Mouse (Mus musculus): ENCODE results near the gene Olfr1259. TPM values are rescaled to one million over a fixed set of nuclear protein-coding genes. Genes with fewer than 3 reads are reported as not detected.
"Not testable (repeated sequence)": the region's sequence is repeated elsewhere in the genome, so short reads cannot be mapped to it uniquely, and the experiment has no call there.

The Olfr1259 gene
- total RNA-seq (2021), result not detected
- long read RNA-seq, result 0 reads

DNA sequence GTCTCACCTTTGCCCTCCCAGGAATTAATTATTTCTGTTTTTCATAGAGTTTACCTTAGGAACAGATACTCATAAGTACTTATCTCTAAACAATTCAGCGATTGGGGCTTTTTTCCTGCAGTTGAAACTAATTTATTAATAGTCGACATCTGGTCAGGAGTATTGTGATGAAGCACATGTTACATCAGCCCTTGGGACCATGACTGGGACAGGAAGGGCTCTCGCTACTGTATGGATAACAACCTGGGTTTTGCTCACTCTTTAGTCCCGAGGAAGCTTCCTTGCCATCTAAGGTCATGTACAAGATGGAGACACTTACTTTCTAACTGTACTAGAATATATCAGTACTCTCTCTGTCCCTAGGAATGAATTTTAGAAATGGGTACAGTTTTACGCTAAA is at the start of gene Olfr1259:
Olfr1259 (minus strand) TSS at position 101 of the 400 bp plus-strand sequence.
- no peak for DNase-seq (ENCODE audit: low spot score in 2 of 2)

GRCm38 (mm10) chr2:89990921-89991320 is 42.5 kb upstream of the Olfr1259 start, which contains the start of gene Olfr1261:
Olfr1261 (plus strand) TSS chr2:89991221.
- DNase-seq (ENCODE audit: low spot score in 2 of 2), result no peak

GRCm38 (mm10) chr2:89977709-89978108 is 29.2 kb upstream of the Olfr1259 start:
- no peak for DNase-seq (ENCODE audit: low spot score in 2 of 2)

DNA sequence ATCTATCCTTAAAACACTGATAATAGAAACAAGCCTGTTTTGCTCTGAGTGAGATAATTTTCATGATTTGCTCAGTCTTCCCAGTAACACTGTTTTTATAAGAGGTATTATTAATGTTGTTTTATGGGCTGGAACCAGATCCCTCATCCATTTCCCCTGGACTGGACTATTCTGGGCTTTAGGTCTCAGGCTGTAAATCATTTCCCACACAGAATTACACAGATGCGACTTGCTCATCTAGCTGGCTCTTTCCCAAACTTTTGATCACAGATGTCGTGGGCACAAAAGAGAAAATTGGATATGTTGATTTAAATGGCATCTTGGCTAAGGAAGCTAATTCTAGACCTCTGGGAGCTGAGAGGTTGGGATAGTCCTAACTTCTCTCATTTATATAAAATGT is 25.7 kb upstream of the Olfr1259 start, which contains the start of gene Olfr1260:
Olfr1260 (plus strand) TSS at position 157 of the 400 bp plus-strand sequence.
- no peak for DNase-seq (ENCODE audit: low spot score in 2 of 2)

DNA sequence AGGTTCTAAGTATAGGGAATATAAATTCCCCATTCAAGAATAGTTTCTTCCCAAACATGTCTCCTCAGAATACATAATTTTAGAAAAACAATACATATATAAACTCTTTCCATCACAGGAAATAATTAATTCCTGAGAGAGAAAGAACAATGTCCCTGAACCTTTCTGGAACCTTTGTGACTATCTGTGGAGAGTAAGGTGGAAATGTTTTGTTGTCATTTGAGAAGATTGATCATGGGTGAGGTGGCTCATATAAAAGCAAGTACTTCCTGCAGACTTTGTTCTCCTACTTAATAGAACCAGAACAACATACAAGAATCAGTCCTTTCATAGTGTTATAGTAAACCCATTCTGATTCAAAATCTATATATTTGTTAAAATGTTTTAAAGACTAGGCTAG is 21.5 kb downstream of the Olfr1259 start, which contains the start of gene Olfr1258:
Olfr1258 (plus strand) TSS at position 301 of the 400 bp plus-strand sequence.
- DNase-seq (ENCODE audit: low spot score in 2 of 2), result no peak

GRCm38 (mm10) chr2:89912616-89913015 is 35.8 kb downstream of the Olfr1259 start:
- DNase-seq (ENCODE audit: low spot score in 2 of 2), result not testable (repeated sequence)

Other genes starting within 250 kb of the Olfr1259 start
- not detected for gene Olfr1252, start 223.7 kb downstream of the Olfr1259 start, total RNA-seq (2021)
- gene Olfr1253, start 191.6 kb downstream of the Olfr1259 start, total RNA-seq (2021), result not detected
- gene Olfr1254, start 155.0 kb downstream of the Olfr1259 start, total RNA-seq (2021), result not detected
- gene Olfr1255, start 136.6 kb downstream of the Olfr1259 start, total RNA-seq (2021), result not detected
- not detected for gene Olfr1256, start 107.1 kb downstream of the Olfr1259 start, total RNA-seq (2021)
- not detected for gene Olfr48, start 100.5 kb downstream of the Olfr1259 start, total RNA-seq (2021)
- not detected for gene Olfr1257, start 70.2 kb downstream of the Olfr1259 start, total RNA-seq (2021)
- gene Olfr1258, start 21.4 kb downstream of the Olfr1259 start, total RNA-seq (2021), result not detected
- not detected for gene Olfr1260, start 25.7 kb upstream of the Olfr1259 start, total RNA-seq (2021)
- gene Olfr1261, start 42.6 kb upstream of the Olfr1259 start, total RNA-seq (2021), result not detected
- gene Olfr1262, start 51.5 kb upstream of the Olfr1259 start, total RNA-seq (2021), result not detected
- gene Olfr1263, start 63.5 kb upstream of the Olfr1259 start, total RNA-seq (2021), result not detected
- not detected for gene Olfr1264, start 76.9 kb upstream of the Olfr1259 start, total RNA-seq (2021)
- not detected for gene Olfr1265, start 86.7 kb upstream of the Olfr1259 start, total RNA-seq (2021)
- not detected for gene Olfr140, start 114.9 kb upstream of the Olfr1259 start, total RNA-seq (2021)
- gene Olfr1269, start 172.7 kb upstream of the Olfr1259 start, total RNA-seq (2021), result not detected
- gene Olfr32, start 193.6 kb upstream of the Olfr1259 start, total RNA-seq (2021), result not detected
- not detected for gene Olfr1270, start 204.4 kb upstream of the Olfr1259 start, total RNA-seq (2021)